Mouse (Mus musculus): Measurements from ENCODE around the gene Krt87. TPM values are rescaled to one million over a fixed set of nuclear protein-coding genes. Genes with fewer than 3 reads are reported as not detected.
A peak's percentile ranks its signal among the peaks of the same experiment; 100 is the strongest.

Krt87 gene
- polyA plus RNA-seq, 2 experiments = 0.73 to 0.89 TPM

DNA sequence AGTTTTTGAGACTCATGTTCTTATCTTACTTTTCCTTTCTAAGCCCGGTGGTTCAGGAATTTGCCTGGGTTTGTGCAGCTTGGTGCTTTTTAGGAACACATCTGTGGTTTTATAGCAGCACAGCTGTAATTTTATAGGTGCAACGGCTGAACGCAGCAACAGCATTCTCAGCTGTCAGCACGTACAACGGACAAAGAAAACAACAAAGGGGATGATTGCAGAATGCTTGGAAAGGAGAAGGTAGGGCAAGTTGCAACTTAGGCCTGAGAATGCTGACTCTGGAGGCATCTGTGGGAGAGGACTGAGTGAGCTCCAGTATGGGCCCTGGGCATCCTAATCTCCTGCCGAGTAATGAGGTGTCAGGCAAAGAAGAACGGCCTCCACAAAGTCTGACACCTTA is 42.1 kb downstream of the Krt87 start:
- H3K36me3 ChIP-seq (ENCODE audit: control insufficient read depth, insufficient read depth, low read length) = no peaks in the 10 kb centered on the region
- no peaks in the 10 kb centered on the region for H3K9me3 ChIP-seq (ENCODE audit: control insufficient read depth, low read length)
- H3K27me3 ChIP-seq (ENCODE audit: control insufficient read depth, insufficient read depth, low read length) = no peaks in the 10 kb centered on the region
- H3K4me1 ChIP-seq (ENCODE audit: control insufficient read depth, insufficient read depth, low read length) = peaks cover 12% of the 10 kb centered on the region
- H3K4me2 ChIP-seq (replicated peaks; ENCODE audit: low read depth, low read length, severe bottlenecking) = no peak overlapping the region
- DNase-seq (ENCODE audit: low spot score) = peak; percentile 26
- no peak overlapping the region for H3K9ac ChIP-seq (ENCODE audit: low read depth, low read length, severe bottlenecking)
- H3K4me3 ChIP-seq (replicated peaks; ENCODE audit: low read length) = no peak overlapping the region
- TF ChIP-seq POLR2A (IDR thresholded peaks at IDR 0.05; ENCODE audit: borderline replicate concordance, extremely low read depth, insufficient read depth, insufficient read length) = no peak
- WGBS = 4% methylated on average over 7 of the region's 7 CpGs
- ATAC-seq (ENCODE audit: low FRiP score, low read depth) = peak; percentile 74
- no peak overlapping the region for H3K27ac ChIP-seq (replicated peaks; ENCODE audit: low read depth, low read length)

DNA sequence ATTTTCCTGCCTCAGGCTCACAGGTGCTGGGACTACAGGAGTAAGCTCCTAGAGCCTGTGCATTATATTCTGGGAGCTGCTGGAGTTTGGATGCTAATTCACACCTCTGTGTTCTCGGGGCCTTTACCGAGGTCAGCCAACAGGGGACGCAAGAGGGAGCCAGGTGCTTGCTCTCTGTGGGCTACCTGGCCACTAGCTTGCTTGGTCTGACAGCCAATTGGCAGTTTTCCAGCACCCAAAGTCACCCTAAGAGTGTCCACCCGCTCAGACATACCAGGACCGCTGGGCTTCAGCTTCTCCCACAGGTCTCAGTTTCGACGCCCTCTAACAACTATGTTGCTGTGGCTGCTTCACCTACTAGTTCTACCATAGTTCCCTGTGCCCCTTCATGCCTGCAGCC is 43.7 kb downstream of the Krt87 start:
- Histone ChIP-seq H3K9ac (ENCODE audit: low read depth, low read length, severe bottlenecking) (no peak overlapping the region), H3K27ac (replicated peaks; ENCODE audit: low read depth, low read length) (no peak overlapping the region), H3K4me3 (replicated peaks; ENCODE audit: low read length) (no peak overlapping the region), H3K9me3 (ENCODE audit: control insufficient read depth, low read length) (no peaks in the 10 kb centered on the region), H3K27me3 (ENCODE audit: control insufficient read depth, insufficient read depth, low read length) (no peaks in the 10 kb centered on the region), H3K4me1 (ENCODE audit: control insufficient read depth, insufficient read depth, low read length) (peaks cover 12% of the 10 kb centered on the region), H3K36me3 (ENCODE audit: control insufficient read depth, insufficient read depth, low read length) (no peaks in the 10 kb centered on the region), H3K4me2 (replicated peaks; ENCODE audit: low read depth, low read length, severe bottlenecking) (no peak overlapping the region)
- ATAC-seq (ENCODE audit: low FRiP score, low read depth) = no peak
- no peak for TF ChIP-seq POLR2A (IDR thresholded peaks at IDR 0.05; ENCODE audit: borderline replicate concordance, extremely low read depth, insufficient read depth, insufficient read length)
- 53% methylated on average over 7 of the region's 7 CpGs for WGBS
- DNase-seq (ENCODE audit: low spot score) = no peak

DNA sequence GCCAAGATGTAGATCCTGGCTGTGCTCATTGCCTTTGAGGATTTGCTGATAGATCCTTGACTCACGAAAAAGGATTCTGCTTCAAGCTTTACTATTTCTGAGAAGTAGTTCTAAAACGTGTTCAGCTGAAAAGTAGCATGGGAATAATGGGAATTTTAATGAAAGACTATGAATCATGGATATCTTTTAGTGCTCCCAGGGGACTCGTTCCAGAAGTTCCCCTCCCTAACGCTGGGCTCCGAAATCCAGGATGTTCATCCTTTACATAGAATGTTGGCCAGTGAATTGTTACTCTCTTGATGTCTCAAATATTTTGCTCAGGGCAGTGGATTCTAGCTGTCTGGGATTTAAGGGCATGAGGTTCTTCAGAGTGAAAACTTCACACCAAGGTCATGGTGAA is 46.4 kb downstream of the Krt87 start:
- H3K27ac ChIP-seq (replicated peaks; ENCODE audit: low read depth, low read length) = no peak overlapping the region
- DNase-seq (ENCODE audit: low spot score) (peak; percentile 40), ATAC-seq (ENCODE audit: low FRiP score, low read depth) (no peak)
- no peaks in the 10 kb centered on the region for H3K9me3 ChIP-seq (ENCODE audit: control insufficient read depth, low read length)
- TF ChIP-seq POLR2A (IDR thresholded peaks at IDR 0.05; ENCODE audit: borderline replicate concordance, extremely low read depth, insufficient read depth, insufficient read length) = no peak
- no peak overlapping the region for H3K9ac ChIP-seq (ENCODE audit: low read depth, low read length, severe bottlenecking)
- 62% methylated on average over 5 of the region's 5 CpGs for WGBS
- H3K36me3 ChIP-seq (ENCODE audit: control insufficient read depth, insufficient read depth, low read length) = no peaks in the 10 kb centered on the region
- H3K4me1 ChIP-seq (ENCODE audit: control insufficient read depth, insufficient read depth, low read length) = peaks cover 12% of the 10 kb centered on the region
- no peak overlapping the region for H3K4me3 ChIP-seq (replicated peaks; ENCODE audit: low read length)
- no peak overlapping the region for H3K4me2 ChIP-seq (replicated peaks; ENCODE audit: low read depth, low read length, severe bottlenecking)
- H3K27me3 ChIP-seq (ENCODE audit: control insufficient read depth, insufficient read depth, low read length) = no peaks in the 10 kb centered on the region

DNA sequence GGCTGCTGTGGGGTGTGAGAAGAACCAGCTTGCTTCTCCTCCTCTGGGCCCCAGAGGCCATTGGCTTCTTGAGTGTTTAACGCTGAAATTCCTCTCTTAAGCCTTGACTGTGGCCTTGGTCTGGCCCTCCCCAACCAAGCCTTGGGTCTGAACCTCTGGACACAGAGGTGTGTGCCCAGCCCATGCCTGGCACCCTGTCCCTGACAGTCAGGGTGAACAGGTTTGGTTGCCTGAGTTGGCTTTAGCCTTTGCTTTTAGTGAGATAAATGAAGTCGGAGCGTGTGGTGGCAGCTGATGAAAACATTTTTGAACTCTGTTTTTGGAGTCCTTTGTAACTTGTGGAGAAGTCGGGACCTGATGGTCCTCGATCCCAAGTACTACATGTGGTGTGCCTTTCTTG is 48.4 kb downstream of the Krt87 start:
- H3K4me2 ChIP-seq (replicated peaks; ENCODE audit: low read depth, low read length, severe bottlenecking) = no peak overlapping the region
- peaks cover 5% of the 10 kb centered on the region; the same call in 1 of the 2 replicates for H3K4me1 ChIP-seq (ENCODE audit: control insufficient read depth, insufficient read depth, low read length)
- TF ChIP-seq POLR2A (IDR thresholded peaks at IDR 0.05; ENCODE audit: borderline replicate concordance, extremely low read depth, insufficient read depth, insufficient read length) = no peak
- H3K36me3 ChIP-seq (ENCODE audit: control insufficient read depth, insufficient read depth, low read length) = no peaks in the 10 kb centered on the region
- H3K9me3 ChIP-seq (ENCODE audit: control insufficient read depth, low read length) = no peaks in the 10 kb centered on the region
- ATAC-seq (ENCODE audit: low FRiP score, low read depth) (no peak), DNase-seq (ENCODE audit: low spot score) (no peak)
- H3K4me3 ChIP-seq (replicated peaks; ENCODE audit: low read length) = no peak overlapping the region
- H3K27ac ChIP-seq (replicated peaks; ENCODE audit: low read depth, low read length) = no peak overlapping the region
- 86% methylated on average over 5 of the region's 5 CpGs for WGBS
- no peaks in the 10 kb centered on the region for H3K27me3 ChIP-seq (ENCODE audit: control insufficient read depth, insufficient read depth, low read length)
- H3K9ac ChIP-seq (ENCODE audit: low read depth, low read length, severe bottlenecking) = no peak overlapping the region

DNA sequence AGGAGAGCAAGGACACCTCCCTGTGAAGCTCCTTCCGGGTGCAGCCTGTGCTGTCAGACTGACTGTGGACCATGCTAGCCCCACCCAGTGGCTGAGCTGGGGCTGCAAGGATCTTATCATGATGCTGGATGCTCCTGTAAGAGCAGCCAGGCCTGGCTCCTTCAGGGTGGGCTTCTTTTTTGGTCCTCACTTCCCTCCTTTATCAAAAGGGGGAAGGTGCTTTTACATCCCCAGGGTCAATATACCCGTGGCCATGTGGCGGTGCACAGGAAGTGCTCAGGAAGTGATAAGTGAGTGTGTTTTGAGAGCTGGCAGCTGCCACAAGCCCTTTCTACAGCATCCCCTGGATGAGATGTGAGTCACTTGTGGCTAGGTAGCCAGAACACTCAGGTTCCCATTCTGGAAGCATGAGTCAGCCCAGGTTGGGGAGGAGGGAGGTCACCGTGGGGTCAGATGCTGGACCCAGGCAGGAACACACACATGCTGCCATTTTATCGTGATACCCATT is 50.5 kb downstream of the Krt87 start:
- WGBS = 27% methylated on average over 5 of the region's 5 CpGs
- no peak for ATAC-seq (ENCODE audit: low FRiP score, low read depth)
- no peak overlapping the region for H3K27ac ChIP-seq (replicated peaks; ENCODE audit: low read depth, low read length)
- H3K36me3 ChIP-seq (ENCODE audit: control insufficient read depth, insufficient read depth, low read length) = no peaks in the 10 kb centered on the region
- no peaks in the 10 kb centered on the region for H3K4me1 ChIP-seq (ENCODE audit: control insufficient read depth, insufficient read depth, low read length)
- H3K9me3 ChIP-seq (ENCODE audit: control insufficient read depth, low read length) = no peaks in the 10 kb centered on the region
- no peak for TF ChIP-seq POLR2A (IDR thresholded peaks at IDR 0.05; ENCODE audit: borderline replicate concordance, extremely low read depth, insufficient read depth, insufficient read length)
- no peaks in the 10 kb centered on the region for H3K27me3 ChIP-seq (ENCODE audit: control insufficient read depth, insufficient read depth, low read length)
- H3K4me3 ChIP-seq (replicated peaks; ENCODE audit: low read length) = no peak overlapping the region
- no peak overlapping the region for H3K9ac ChIP-seq (ENCODE audit: low read depth, low read length, severe bottlenecking)
- H3K4me2 ChIP-seq (replicated peaks; ENCODE audit: low read depth, low read length, severe bottlenecking) = no peak overlapping the region
- no peak for DNase-seq (ENCODE audit: low spot score)

DNA sequence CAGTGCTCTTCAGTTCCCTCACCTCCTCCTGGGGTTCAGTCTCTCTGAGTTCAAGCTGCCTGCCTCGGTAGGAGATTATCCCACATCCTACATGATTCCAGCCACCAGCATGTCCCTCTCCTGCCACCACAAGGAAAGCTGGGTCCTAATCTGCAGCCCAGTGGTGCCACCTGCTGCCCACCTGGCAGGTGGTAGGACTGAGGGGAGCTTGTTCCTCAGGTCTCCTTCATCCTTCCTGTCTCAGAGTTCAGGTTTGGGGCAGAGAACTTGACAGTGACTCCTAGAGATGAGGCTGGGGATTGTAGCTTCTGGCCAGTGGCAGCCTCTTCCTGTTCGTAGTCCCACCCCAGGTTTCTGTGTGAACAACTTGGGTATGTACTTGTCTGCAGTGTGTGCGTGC is 51.4 kb downstream of the Krt87 start:
- Histone ChIP-seq H3K27ac (replicated peaks; ENCODE audit: low read depth, low read length) (no peak overlapping the region), H3K4me1 (ENCODE audit: control insufficient read depth, insufficient read depth, low read length) (no peaks in the 10 kb centered on the region), H3K9me3 (ENCODE audit: control insufficient read depth, low read length) (no peaks in the 10 kb centered on the region), H3K4me2 (replicated peaks; ENCODE audit: low read depth, low read length, severe bottlenecking) (no peak overlapping the region), H3K9ac (ENCODE audit: low read depth, low read length, severe bottlenecking) (no peak overlapping the region), H3K4me3 (replicated peaks; ENCODE audit: low read length) (no peak overlapping the region), H3K27me3 (ENCODE audit: control insufficient read depth, insufficient read depth, low read length) (no peaks in the 10 kb centered on the region), H3K36me3 (ENCODE audit: control insufficient read depth, insufficient read depth, low read length) (no peaks in the 10 kb centered on the region)
- TF ChIP-seq POLR2A (IDR thresholded peaks at IDR 0.05; ENCODE audit: borderline replicate concordance, extremely low read depth, insufficient read depth, insufficient read length) = no peak
- ATAC-seq (ENCODE audit: low FRiP score, low read depth) (no peak), DNase-seq (ENCODE audit: low spot score) (no peak)
- WGBS = 64% methylated on average over 3 of the region's 3 CpGs

All from limb, embryonic 14.5 days (tissue).